Mouse (Mus musculus): ENCODE measurements around the gene Mpp5.

DNA sequence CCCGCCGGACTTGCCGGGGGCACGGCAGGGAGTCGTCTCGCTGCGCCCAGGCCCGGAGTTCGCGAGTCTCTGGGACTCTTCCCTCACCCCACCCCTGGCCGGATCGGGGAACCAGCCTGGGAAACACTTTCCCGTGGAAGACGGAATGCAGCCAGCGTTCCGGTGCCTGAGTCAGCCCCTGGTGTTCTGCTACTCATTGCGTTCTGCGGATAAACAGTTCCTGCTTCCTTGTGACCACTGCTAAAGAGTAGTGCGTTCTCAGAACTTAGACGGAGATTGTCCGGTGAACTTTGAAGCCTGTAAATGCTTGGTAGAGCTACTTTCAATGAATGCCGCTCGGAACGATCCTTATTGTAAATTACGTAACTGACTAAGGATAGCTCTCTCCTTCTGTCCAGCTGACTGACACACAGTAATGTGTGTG is 683 bp downstream of the Mpp5 start:
- TF ChIP-seq CTCF (IDR thresholded peaks at IDR 0.05; ENCODE audit: low read depth, low read length) = no peak
- no peak for TF ChIP-seq POLR2A (IDR thresholded peaks at IDR 0.05; ENCODE audit: insufficient read depth, low read length)
- no peak for TF ChIP-seq EP300 (IDR thresholded peaks at IDR 0.05; ENCODE audit: insufficient read depth, low read depth, low read length)
